Mouse (Mus musculus): Measurements from ENCODE around the gene Fam19a3. TPM values are rescaled to one million over a fixed set of nuclear protein-coding genes. Genes with fewer than 3 reads are reported as not detected.

Fam19a3 gene
- polyA plus RNA-seq, 1 experiment: not detected

DNA sequence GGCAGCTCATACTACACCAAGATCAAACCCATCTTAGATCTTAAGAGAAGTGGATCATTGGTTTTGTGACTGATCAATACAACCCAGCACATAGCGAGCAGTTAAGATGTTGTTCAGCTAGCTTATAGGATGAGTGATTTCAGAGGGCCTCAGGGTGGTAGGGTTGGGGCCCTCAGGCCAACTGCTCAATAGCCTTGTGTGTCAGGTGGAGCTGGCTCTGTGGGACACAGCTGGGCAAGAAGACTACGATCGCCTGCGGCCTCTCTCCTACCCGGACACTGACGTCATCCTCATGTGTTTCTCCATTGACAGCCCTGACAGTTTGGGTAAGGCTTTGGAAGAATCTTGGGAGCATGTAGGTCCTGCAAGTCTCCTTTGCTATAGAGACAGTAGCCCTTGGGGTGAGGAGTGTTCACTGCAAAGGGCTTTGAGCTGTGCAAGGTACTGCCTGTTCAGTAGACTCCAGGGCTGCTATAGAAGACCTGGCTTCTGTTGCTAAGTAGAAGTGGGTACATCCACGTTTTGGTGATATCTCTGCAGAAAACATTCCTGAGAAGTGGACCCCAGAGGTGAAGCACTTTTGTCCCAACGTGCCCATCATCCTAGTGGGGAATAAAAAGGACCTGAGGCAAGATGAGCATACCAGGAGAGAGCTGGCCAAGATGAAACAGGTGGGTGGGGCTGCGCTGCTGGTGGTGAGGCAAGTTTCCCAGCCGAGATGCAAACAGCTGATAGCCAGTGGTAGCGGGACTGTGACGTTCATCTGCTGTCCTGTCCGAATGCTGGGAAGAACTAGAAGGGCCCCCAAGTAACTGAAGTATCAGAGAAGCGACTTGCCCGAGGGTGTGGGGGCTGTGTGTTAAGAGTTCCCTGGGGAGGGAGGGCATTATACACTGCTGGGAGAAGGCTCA is 11.0 kb upstream of the Fam19a3 start:
- Histone ChIP-seq H3K4me2 (ENCODE audit: low read depth) (peak overlapping the region; percentile 48), H3ac (ENCODE audit: control insufficient read depth, insufficient read length) (no peak overlapping the region), H3K4me3 (no peak overlapping the region), H3K79me2 (ENCODE audit: control insufficient read depth, insufficient read depth) (peaks cover 40% of the 10 kb centered on the region), H3K36me3 (ENCODE audit: control insufficient read depth, insufficient read depth) (peaks cover 21% of the 10 kb centered on the region), H3K27me3 (ENCODE audit: control insufficient read depth, insufficient read depth, insufficient read length) (no peaks in the 10 kb centered on the region)
- TF ChIP-seq CEBPB (IDR thresholded peaks at IDR 0.05; ENCODE audit: insufficient read depth, poor library complexity, severe bottlenecking): no peak
- no peak for TF ChIP-seq MAX (IDR thresholded peaks at IDR 0.05; ENCODE audit: low read depth)
- peak in 1 of 3 experiments; percentile 23 for TF ChIP-seq MYOD1 (IDR thresholded peaks at IDR 0.05; ENCODE audit: control insufficient read depth in 1 of 3, insufficient read length in 2 of 3, low read depth in 2 of 3)
- peak; percentile 5 for TF ChIP-seq POLR2A (IDR thresholded peaks at IDR 0.05; ENCODE audit: insufficient read length, low read depth)
- no peak for TF ChIP-seq REST (IDR thresholded peaks at IDR 0.05; ENCODE audit: insufficient read depth, insufficient read length)
- no peak for TF ChIP-seq USF1 (IDR thresholded peaks at IDR 0.05; ENCODE audit: low read depth)
- TF ChIP-seq MYOG (IDR thresholded peaks at IDR 0.05; ENCODE audit: control insufficient read depth in 1 of 3, insufficient read depth in 1 of 3, insufficient read length in 2 of 3, low read depth in 2 of 3): peak in 1 of 3 experiments; percentile 40
- peak; percentile 38 for TF ChIP-seq POLR2AphosphoS2 (IDR thresholded peaks at IDR 0.05; ENCODE audit: insufficient read length, low read depth)
- no peak for TF ChIP-seq TCF12 (IDR thresholded peaks at IDR 0.05; ENCODE audit: insufficient read depth, poor library complexity, severe bottlenecking)

DNA sequence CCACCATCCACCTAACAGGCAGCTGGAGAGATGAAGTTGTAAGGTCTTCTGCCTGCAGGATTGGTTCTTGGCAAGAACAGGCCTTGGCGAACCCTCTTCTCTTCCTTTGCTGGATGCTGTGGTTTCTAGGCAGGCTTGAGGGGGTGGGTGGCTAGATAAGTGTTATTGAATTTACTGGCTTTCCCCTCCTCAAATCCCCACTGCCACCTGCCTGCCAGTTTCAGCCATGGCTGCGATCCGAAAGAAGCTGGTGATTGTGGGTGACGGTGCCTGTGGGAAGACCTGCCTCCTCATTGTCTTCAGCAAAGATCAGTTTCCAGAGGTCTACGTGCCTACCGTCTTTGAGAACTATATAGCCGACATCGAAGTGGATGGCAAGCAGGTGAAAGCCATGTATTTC is 10.0 kb upstream of the Fam19a3 start:
- Histone ChIP-seq H3K4me2 (ENCODE audit: low read depth) (peak overlapping the region; percentile 95), H3K36me3 (ENCODE audit: control insufficient read depth, insufficient read depth) (peaks cover 21% of the 10 kb centered on the region), H3K79me2 (ENCODE audit: control insufficient read depth, insufficient read depth) (peaks cover 40% of the 10 kb centered on the region), H3K4me3 (no peak overlapping the region), H3ac (ENCODE audit: control insufficient read depth, insufficient read length) (no peak overlapping the region), H3K27me3 (ENCODE audit: control insufficient read depth, insufficient read depth, insufficient read length) (no peaks in the 10 kb centered on the region)
- no peak for TF ChIP-seq POLR2A (IDR thresholded peaks at IDR 0.05; ENCODE audit: insufficient read length, low read depth)

DNA sequence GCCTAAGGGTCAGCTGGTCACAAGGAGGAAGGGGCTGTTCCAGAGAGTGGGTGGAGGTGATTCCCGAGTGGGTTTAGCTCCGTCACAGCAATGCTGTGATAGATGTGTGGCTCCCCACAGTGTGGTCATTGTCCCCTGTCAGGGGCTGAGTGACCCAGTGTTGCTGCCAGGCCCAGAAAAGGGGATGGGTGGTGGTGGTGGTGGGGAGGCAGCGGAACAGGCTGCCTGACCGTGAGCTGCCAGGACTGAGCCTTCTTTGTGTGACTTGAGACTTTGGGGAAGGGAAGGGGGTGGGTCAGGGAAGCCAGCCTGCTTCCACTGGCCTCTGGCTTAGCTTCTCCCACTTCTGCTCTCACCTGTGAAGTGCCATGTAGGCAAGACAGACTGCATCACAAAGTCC is 9.4 kb upstream of the Fam19a3 start:
- Histone ChIP-seq H3K27me3 (ENCODE audit: control insufficient read depth, insufficient read depth, insufficient read length) (no peaks in the 10 kb centered on the region), H3K79me2 (ENCODE audit: control insufficient read depth, insufficient read depth) (peaks cover 40% of the 10 kb centered on the region), H3K4me3 (peak overlapping the region; percentile 89), H3ac (ENCODE audit: control insufficient read depth, insufficient read length) (no peak overlapping the region), H3K4me2 (ENCODE audit: low read depth) (peak overlapping the region; percentile 95), H3K36me3 (ENCODE audit: control insufficient read depth, insufficient read depth) (peaks cover 16% of the 10 kb centered on the region)
- no peak for TF ChIP-seq REST (IDR thresholded peaks at IDR 0.05; ENCODE audit: insufficient read depth, insufficient read length)
- no peak for TF ChIP-seq MAX (IDR thresholded peaks at IDR 0.05; ENCODE audit: low read depth)

DNA sequence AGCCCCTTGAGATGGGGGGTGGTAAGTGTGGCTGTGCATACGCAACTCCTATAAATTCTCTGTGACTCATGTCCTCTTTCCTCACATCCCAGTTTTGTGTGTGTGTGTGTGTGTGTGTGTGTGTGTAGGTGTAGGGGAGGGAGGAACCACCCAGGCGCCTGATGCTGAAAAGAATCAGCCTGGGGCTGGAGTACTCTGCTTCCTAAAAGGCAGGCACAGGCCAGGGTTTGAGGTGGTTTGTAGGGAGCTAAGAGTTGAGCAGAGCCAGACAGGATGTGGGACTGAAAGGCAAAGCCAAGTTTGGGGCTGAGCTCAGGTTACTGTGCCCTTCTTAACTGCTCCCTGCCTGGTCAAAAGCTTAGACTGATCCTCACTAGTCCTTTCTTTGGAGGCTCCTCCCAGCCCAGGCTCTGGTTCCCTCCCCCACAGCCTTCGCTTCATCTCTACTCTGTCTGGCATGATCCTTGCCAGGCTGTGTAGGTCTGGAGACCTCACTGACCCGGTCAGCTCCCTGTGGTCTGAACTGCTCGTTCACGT is 8.8 kb upstream of the Fam19a3 start:
- TF ChIP-seq E2F4 (IDR thresholded peaks at IDR 0.05; ENCODE audit: insufficient read depth) (no peak), TCF3 (IDR thresholded peaks at IDR 0.05; ENCODE audit: insufficient read length, low read depth) (no peak), CEBPB (IDR thresholded peaks at IDR 0.05; ENCODE audit: insufficient read depth, poor library complexity, severe bottlenecking) (peak; percentile 47; the same call in 1 of the 2 replicates), MYOG (IDR thresholded peaks at IDR 0.05; ENCODE audit: control insufficient read depth in 1 of 3, insufficient read depth in 1 of 3, insufficient read length in 2 of 3, low read depth in 2 of 3) (no peak), MYOD1 (IDR thresholded peaks at IDR 0.05; ENCODE audit: control insufficient read depth in 1 of 3, insufficient read length in 2 of 3, low read depth in 2 of 3) (peak in 1 of 3 experiments; percentile 38), POLR2AphosphoS2 (IDR thresholded peaks at IDR 0.05; ENCODE audit: insufficient read length, low read depth) (peak; percentile 87), TCF12 (IDR thresholded peaks at IDR 0.05; ENCODE audit: insufficient read depth, poor library complexity, severe bottlenecking) (no peak), USF1 (IDR thresholded peaks at IDR 0.05; ENCODE audit: low read depth) (no peak), SRF (IDR thresholded peaks at IDR 0.05; ENCODE audit: control insufficient read depth, insufficient read length, low read depth) (peak; percentile 83), POLR2A (IDR thresholded peaks at IDR 0.05; ENCODE audit: insufficient read length, low read depth) (peak; percentile 70), REST (IDR thresholded peaks at IDR 0.05; ENCODE audit: insufficient read depth, insufficient read length) (no peak)
- Histone ChIP-seq H3K36me3 (ENCODE audit: control insufficient read depth, insufficient read depth) (peaks cover 16% of the 10 kb centered on the region), H3ac (ENCODE audit: control insufficient read depth, insufficient read length) (peak overlapping the region; percentile 80), H3K4me3 (peak overlapping the region; percentile 89), H3K4me2 (ENCODE audit: low read depth) (peak overlapping the region; percentile 95), H3K27me3 (ENCODE audit: control insufficient read depth, insufficient read depth, insufficient read length) (no peaks in the 10 kb centered on the region), H3K79me2 (ENCODE audit: control insufficient read depth, insufficient read depth) (peaks cover 40% of the 10 kb centered on the region)

DNA sequence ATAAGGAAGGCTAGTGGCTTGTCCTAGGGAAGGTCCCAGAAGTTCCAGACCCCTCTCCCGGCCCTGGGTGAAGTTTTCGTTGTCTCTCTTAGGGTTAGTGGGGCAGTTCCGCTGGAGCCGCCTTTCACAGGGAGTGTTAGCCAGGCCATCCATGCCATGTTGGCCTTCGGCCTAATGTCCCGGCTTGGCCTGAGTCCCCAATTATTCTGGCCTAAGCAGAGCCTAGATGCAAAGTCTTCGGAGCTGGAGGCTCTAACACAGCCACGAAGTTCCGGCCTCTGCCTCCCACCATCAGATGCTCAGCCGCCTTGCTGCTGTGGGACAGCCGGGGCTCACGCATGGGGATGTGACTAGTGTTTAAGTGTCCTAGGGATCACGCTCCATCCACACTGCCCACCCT is 8.2 kb upstream of the Fam19a3 start:
- Histone ChIP-seq H3K79me2 (ENCODE audit: control insufficient read depth, insufficient read depth) (peaks cover 40% of the 10 kb centered on the region), H3ac (ENCODE audit: control insufficient read depth, insufficient read length) (peak overlapping the region; percentile 80), H3K36me3 (ENCODE audit: control insufficient read depth, insufficient read depth) (peaks cover 16% of the 10 kb centered on the region), H3K4me3 (peak overlapping the region; percentile 89), H3K27me3 (ENCODE audit: control insufficient read depth, insufficient read depth, insufficient read length) (no peaks in the 10 kb centered on the region), H3K4me2 (ENCODE audit: low read depth) (peak overlapping the region; percentile 95)
- TF ChIP-seq MAX (IDR thresholded peaks at IDR 0.05; ENCODE audit: low read depth): no peak
- TF ChIP-seq POLR2A (IDR thresholded peaks at IDR 0.05; ENCODE audit: insufficient read length, low read depth): peak; percentile 44
